Mouse (Mus musculus) Muller cell, postnatal 12 days (primary cell): Measurements from ENCODE around the gene Tdpoz1.
"Not testable (repeated sequence)": the region's sequence is repeated elsewhere in the genome, so short reads cannot be mapped to it uniquely, and the experiment has no call there.

Source experiments
- DNase-seq: peaks from one replicate; pipeline ENCODE4 v3.0.0-alpha.2; 2015; ENCODE audit errors: inconsistent ontology term

The Tdpoz1 gene

GRCm38 (mm10) chr3:93676210-93676609, at the start of gene Tdpoz1:
Gene Tdpoz1, minus strand, starts transcription at chr3:93676310.
- not testable (repeated sequence) for DNase-seq

GRCm38 (mm10) chr3:93708969-93709637, 33.0 kb upstream of the Tdpoz1 start:
- not testable (repeated sequence) for DNase-seq

GRCm38 (mm10) chr3:93692970-93693369, 16.9 kb upstream of the Tdpoz1 start, which contains the start of gene Gm37596:
Gene Gm37596, minus strand, starts transcription at chr3:93693070.
- not testable (repeated sequence) for DNase-seq

GRCm38 (mm10) chr3:93670805-93671503, 5.2 kb downstream of the Tdpoz1 start:
- DNase-seq = not testable (repeated sequence)

- DNase-seq = no peak
Measured at GRCm38 (mm10) chr3:93654260-93654659, 21.9 kb downstream of the Tdpoz1 start.

- no peak for DNase-seq
Measured at GRCm38 (mm10) chr3:93652586-93652985, 23.5 kb downstream of the Tdpoz1 start, which contains the start of gene Tdpoz2. Gene Tdpoz2, minus strand, starts transcription at chr3:93652686.

- not testable (repeated sequence) for DNase-seq
Measured at GRCm38 (mm10) chr3:93630917-93631714, 45.0 kb downstream of the Tdpoz1 start.
